Mouse (Mus musculus) thymus, adult 2 months (tissue): ENCODE results near the gene Mien1.

ENCODE experiments used
- CTCF ChIP-seq: fragments of 200-500 bp; IDR thresholded peaks from 2 replicates; pipeline ENCODE4 v1.5.1; 2012; ENCODE audit warnings: mild to moderate bottlenecking, control low read depth, low read length, moderate library complexity, borderline replicate concordance; ENCODE audit not compliant: control insufficient read depth, poor library complexity, insufficient read depth; ENCODE audit errors: extremely low read depth
- POLR2A ChIP-seq: fragments of 200-500 bp; IDR thresholded peaks from 2 replicates; pipeline ENCODE4 v1.6.1; 2012; ENCODE audit warnings: mild to moderate bottlenecking, low read length, control low read depth, moderate library complexity; ENCODE audit not compliant: control insufficient read depth, poor library complexity, insufficient read depth; ENCODE audit errors: extremely low read depth

DNA sequence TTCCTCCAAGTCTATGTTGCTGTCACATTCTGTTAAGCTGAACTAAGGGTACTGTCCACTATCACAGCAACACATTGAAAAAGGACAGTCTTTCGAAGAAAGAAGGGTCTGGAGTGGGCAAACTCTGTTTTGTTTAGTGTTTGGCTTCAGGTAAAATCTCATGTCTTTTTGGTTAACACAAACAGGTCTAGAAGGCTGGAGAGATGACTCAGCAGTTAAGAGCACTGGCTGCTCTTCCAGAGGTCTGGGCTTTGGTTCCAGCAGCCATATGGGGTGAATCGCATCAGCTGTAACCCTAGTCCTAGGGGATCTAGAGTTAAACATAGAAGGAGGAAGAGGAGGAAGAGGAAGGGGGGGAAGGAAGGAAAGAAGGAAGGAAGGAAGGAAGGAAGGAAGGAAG is 47.0 kb upstream of the Mien1 start:
- no peak for TF ChIP-seq CTCF
- TF ChIP-seq POLR2A = no peak
